Mouse (Mus musculus) gastrocnemius, adult 8-10 months (tissue): Measurements from ENCODE around the gene Abcd1. TPM values are rescaled to one million over a fixed set of nuclear protein-coding genes. Genes with fewer than 3 reads are reported as not detected.

Experiments used
- DNase-seq, 2 experiments: peaks; one replicate each; pipeline ENCODE4 v3.0.0; 2022; ENCODE audit warnings: low spot score in 2 of 2
- total RNA-seq, 4 experiments: library from RNA; stranded (reverse); gene quantifications; 2 replicates each; pipeline ENCODE4 v1.2.4; 2022

Gene Abcd1
- 10 to 100 TPM; 16.6 to 20.5 (median 19.7) TPM for total RNA-seq

DNA sequence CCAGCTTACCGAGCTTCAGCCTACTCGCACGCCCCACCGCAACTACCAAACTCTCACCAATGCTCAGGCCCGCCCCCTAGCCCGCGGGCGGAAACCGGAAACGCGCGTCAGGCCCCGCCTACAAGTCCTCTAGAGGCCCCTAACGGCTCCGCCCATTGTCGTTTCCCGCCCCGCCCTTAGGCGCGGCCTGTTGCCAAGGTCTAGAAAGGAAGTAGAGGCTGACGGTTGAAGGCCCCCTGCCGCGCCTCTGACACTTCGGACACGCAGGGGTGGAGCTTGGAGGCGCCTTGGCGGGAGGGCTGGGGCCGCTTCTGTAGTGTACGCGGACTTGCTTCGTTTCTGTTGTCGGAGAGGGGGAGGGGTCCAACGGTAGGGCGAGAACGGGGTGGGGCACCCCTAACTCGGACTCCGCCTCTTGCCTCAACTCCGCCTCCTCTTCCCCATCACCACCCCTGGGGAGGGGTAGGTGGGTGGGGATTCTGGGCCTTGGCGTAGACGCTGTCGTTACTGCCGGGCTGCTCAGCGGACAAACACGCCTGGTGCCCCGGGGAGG is at the start of gene Abcd1, which contains the start of gene Bcap31:
TSS of gene Abcd1 (plus strand) at position 489 of the 553 bp plus-strand sequence.
TSS of gene Bcap31 (minus strand) at position 67 of the 553 bp plus-strand sequence.
- peak; percentile 88 to 91 for DNase-seq

- no peak for DNase-seq
These were observed 44.4 kb upstream of the Abcd1 start for GRCm38 (mm10) chrX:73672031-73672431.

DNA sequence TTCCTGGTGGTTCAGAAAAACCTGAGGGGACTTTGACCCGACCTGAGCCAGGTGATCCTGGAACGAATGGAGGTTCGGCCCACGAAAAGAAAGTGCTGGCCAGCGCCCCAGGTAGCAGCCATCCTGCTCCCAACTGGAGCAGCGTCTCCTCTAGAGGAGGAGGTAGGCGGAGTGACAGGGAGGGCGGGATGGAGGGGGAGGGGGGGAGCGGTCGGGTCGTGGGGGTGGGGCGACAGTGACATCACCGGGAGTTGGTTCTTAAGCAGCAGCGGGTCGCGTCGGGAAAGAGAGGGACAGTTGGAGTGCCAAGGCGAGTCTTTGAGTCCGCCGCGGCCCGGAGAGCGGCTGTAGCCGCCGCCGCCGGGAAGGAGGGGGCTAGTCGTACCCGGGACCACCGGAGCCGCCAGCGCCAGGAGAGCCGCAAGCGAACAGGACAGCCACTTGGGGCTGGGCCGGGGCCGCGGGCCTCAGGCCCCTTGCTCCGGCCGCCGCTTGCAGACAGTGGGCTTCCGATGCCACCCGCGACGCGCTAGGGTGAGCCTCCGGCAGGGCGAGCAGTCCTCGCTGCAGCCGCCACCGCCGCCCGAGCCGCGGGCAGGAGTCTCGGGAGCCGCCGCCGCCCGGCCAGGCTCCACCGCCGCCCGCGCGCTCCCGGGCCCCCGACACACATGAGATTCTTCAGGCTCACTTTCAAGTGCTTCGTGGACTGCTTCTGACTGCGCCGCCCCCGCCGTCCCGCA is 43.3 kb upstream of the Abcd1 start, which contains the start of gene Slc6a8:
TSS of gene Slc6a8 (plus strand) at position 272 of the 740 bp plus-strand sequence.
- peak; percentile 55 to 63 for DNase-seq

DNA sequence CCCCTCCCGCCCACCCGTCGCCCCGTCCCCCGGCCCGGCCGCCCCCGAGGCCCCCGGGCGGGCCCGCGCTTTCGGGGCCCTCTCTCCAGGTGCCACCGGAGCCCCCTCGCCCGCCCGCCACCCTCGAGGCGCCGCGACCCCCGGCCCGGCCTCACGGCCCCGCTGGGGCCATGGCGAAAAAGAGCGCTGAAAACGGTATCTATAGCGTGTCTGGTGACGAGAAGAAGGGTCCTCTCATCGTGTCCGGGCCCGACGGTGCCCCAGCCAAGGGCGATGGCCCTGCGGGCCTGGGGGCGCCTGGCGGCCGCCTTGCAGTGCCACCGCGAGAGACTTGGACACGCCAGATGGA is 42.8 kb upstream of the Abcd1 start:
- DNase-seq, result no peak

- no peak for DNase-seq
These were observed 42.3 kb upstream of the Abcd1 start for GRCm38 (mm10) chrX:73673968-73674661.

- no peak for DNase-seq
These were observed 41.2 kb upstream of the Abcd1 start for GRCm38 (mm10) chrX:73675231-73675630.

GRCm38 (mm10) chrX:73676668-73677067 is 39.7 kb upstream of the Abcd1 start:
- no peak for DNase-seq

DNA sequence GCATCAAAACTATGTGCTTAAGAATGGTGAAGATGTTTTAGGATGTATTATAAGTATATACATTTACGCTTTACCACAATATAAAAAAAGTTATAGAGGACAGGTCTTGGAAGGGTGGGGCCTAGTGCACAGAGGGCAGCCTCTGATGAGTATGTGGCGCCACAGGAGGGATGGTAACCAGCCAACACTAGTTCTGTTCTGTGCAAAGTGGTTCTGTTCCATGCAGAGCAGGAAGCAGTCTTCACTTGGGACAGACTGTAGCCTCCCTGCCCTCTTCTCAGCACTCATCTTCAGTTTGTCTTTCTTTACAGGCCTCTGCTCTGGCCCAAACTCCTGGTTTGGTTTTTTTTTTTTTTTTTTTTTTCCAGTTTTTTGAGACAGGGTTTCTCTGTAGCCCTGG is 32.2 kb upstream of the Abcd1 start:
- no peak for DNase-seq

GRCm38 (mm10) chrX:73684978-73685377 is 31.4 kb upstream of the Abcd1 start:
- no peak for DNase-seq

DNA sequence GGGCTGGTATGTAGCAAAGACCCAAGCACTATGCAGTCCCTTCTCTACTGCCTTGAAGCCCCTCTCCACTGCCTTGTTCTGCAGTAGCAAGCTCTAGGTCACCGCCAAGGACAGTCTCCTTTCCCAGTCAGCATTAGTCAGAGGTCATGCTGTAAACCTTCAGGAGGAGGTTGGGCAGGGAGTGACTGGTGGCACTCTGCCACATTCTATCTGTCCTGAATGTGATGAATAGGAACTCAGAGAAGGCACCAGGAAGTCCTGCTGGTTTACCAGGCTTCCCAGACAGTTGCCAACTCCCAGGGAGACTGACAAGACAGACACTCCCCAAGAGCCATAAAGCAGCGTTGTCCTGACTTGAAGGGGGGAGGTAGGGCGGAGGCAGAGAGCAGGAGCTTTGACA is 30.8 kb upstream of the Abcd1 start:
- peak; percentile 35 to 61 for DNase-seq

DNA sequence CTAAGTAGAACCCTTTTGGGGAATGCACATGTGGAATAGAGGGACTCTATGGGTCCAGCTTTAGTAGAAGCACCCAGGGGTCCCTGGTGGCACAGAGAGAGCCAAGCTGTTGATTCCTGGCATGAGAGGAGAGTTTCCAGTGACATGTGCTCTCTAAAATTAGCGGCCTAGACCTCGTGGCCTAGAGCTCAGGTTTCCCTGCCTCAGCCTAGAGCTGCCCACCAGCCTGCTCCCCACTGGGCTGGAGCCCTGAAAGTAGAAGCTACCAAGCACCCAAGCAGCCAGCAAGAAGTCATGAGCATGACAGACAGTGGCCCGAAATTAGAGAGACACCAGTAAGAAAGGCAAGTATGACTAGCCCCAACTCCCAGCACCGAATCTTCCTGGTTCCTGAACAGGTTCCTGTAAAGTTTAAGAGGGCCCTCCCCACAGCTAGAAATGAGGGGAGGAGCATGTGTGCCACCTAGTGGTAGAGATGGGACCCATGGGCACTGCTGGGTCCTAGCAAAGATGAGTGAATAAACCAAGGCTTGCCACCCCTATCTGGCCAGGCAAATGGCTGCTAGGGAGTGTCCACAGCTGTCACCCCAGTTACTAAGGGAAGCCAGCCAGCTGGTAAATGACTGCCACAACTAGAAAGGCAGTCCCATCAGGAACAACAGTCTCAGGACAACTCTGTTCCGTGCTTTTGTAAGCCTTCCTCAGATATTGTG is 25.3 kb upstream of the Abcd1 start:
- peak; percentile 46 to 62 for DNase-seq

GRCm38 (mm10) chrX:73700472-73700871 is 15.9 kb upstream of the Abcd1 start:
- no peak for DNase-seq

GRCm38 (mm10) chrX:73715476-73716108 is 805 bp upstream of the Abcd1 start:
- peak in 1 of 2 experiments; percentile 18 for DNase-seq

DNA sequence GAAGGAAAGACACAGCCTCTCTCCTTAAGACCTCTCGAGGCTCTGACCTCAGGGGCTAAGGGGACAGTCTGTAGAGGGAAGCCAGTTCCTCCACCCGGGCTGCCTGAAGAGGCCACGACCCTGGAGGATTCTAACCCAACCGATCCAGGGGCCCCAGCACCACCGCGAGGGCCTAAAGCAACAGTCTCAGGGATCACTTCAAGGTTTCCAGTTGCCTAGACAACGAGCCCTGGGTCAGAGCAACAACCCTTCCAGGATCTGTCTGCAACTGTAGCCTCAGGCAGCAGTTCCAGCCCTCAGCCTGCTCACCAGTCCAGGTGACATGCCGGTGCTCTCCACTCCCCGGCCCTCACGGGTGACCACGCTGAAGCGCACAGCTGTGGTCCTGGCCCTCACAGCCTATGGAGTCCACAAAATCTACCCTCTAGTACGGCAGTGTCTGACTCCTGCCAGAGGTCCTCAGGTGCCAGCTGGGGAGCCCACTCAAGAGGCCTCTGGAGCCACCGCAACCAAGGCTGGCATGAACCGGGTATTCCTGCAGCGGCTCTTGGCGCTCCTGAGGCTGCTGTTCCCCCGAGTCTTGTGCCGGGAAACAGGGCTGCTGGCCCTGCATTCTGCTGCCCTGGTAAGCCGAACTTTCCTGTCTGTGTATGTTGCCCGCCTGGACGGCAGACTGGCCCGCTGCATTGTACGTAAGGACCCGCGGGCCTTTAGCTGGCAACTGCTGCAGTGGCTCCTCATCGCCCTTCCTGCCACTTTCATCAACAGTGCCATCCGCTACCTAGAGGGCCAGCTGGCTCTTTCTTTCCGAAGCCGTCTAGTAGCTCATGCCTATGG is 530 bp downstream of the Abcd1 start:
- DNase-seq, result peak in 1 of 2 experiments; percentile 12

- DNase-seq, result peak in 1 of 2 experiments; percentile 38
These were observed 1.3 kb downstream of the Abcd1 start for GRCm38 (mm10) chrX:73717667-73718066.

- peak; percentile 14 to 44 for DNase-seq
These were observed 1.9 kb downstream of the Abcd1 start for GRCm38 (mm10) chrX:73718271-73718670.

DNA sequence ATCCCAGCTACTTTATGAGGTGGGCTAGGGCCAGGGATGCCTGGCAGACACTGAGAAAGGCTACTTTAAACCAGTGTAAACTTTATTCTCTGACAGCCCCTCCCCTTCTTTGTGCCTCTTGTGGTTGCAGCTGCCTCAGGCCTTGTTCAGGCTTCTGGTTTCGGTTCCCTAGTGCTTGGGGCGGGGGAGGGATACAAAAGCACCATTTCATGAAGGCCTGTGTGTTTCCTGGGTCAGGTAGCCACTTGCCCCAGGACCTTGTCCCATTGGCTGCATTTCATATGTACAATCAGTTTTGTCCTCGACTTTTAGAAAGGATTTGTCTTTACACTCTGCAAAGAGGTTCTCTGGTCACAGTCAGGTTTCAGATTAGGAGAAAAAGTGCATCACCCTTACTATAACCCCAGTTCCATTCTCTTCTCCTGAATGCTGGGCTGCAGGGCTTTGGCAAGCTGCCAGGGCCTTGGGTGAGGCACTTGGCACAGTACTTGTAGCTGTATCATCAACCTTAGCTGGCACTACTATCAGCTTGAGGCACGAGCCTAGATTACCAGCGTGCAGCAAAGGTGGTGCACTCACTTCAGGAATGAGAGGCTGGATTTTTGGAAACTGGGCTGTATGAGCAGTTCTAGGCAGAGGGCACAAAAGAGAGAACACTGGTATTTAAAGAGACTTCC is 2.4 kb downstream of the Abcd1 start:
- peak in 1 of 2 experiments; percentile 30 for DNase-seq

DNA sequence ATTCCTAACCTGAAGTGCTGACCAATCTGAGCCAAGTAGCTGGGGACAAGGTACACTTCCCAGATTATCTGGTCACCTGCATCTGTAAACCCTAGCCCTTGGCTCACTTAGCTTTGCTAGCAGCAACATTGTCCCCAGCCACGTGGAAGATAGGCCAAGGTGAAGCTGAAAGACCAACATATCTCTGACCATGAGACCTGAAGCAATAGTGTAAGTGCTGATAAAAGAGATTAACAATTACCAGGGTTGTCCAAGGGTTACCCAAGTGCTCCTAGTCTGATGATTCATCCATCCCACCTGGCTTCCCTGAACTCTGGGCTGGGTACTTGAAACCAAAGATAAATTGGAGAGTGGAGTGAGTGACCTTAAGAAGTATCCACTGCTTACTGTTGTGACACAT is 14.5 kb downstream of the Abcd1 start:
- DNase-seq, result no peak

DNA sequence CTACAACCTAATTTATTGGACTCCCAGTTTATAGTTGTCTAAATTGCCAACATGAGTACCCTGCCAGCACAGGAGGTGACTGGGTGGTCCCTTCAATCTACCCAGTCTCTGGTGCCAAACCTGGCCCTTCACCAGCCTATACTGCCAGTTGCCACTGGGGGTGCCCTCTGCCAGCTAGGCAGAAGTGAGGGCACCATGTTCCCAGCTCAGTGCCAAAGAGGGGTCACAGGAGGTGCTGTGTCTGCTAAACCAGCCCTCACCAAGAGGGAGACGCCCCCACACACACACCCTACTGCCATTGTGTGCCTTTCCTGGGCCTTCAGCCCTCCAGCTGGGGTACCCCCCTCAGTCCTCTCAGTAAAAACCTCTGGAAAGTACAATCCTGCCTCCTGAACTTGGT is 21.8 kb downstream of the Abcd1 start:
- no peak for DNase-seq

- no peak for DNase-seq
These were observed 22.8 kb downstream of the Abcd1 start for GRCm38 (mm10) chrX:73739151-73739550.
